Mouse (Mus musculus): ENCODE measurements around the gene Nyap2. TPM values are rescaled to one million over a fixed set of nuclear protein-coding genes. Genes with fewer than 3 reads are reported as not detected.
"Not testable (repeated sequence)": the region's sequence is repeated elsewhere in the genome, so short reads cannot be mapped to it uniquely, and the experiment has no call there.

Gene Nyap2
- polyA plus RNA-seq, 1 experiment from 2014 or later, result 23.4 TPM

DNA sequence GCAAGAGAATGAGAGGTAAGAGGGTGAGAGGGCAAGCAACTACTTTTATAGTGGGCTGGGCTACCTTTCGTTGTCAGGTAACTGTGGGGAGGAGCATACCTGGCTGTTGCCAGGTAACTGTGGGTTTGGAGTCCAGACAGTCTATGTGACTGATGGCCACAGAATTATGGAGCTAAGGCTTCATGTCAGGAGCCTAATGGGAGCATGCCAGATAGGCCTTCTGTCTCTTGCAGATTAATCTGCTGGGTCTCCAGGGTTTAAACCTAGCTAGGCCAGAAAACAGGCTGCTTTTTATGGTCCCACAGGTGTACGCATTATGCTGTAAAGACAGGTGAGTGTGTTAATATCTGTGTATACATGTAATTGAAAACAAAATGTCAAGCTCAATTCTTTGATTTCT lies 132.8 kb downstream of the Nyap2 start:
- Histone ChIP-seq H3K4me1 (no peaks in the 10 kb centered on the region), H3K4me2 (no peak overlapping the region), H3K27ac (replicated peaks) (no peak overlapping the region), H3K9ac (replicated peaks) (no peak overlapping the region), H3K36me3 (no peaks in the 10 kb centered on the region), H3K4me3 (replicated peaks) (no peak overlapping the region), H3K9me3 (replicated peaks) (no peaks in the 10 kb centered on the region), H3K27me3 (replicated peaks) (no peaks in the 10 kb centered on the region)
- 88% methylated on average over 2 of the region's 2 CpGs for WGBS
- no peak for ATAC-seq (ENCODE audit: low FRiP score)

DNA sequence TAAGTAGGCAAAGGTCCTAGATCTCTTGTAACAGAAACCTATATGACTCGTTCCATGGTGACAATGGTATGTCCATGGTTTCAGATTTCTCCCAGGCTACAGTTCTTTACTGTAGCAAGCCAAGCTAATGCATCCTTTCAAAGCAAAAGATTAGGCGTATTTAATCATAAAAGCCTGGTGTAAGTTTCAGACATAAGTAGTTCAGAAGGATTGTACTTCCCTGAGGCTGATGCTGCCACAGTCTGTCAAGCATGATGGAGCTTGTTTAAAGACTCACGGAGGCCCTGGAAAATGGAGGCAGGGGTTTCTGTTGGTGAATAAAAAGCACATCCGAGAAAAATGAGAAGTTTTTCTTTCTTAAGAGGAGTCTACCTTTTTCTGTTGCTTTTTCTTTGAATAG lies 134.7 kb downstream of the Nyap2 start:
- Histone ChIP-seq H3K27ac (replicated peaks) (no peak overlapping the region), H3K4me2 (no peak overlapping the region), H3K36me3 (no peaks in the 10 kb centered on the region), H3K9ac (replicated peaks) (no peak overlapping the region), H3K27me3 (replicated peaks) (no peaks in the 10 kb centered on the region), H3K4me3 (replicated peaks) (no peak overlapping the region), H3K4me1 (no peaks in the 10 kb centered on the region), H3K9me3 (replicated peaks) (no peaks in the 10 kb centered on the region)
- WGBS, result 78% methylated on average over 4 of the region's 4 CpGs
- ATAC-seq (ENCODE audit: low FRiP score), result no peak

DNA sequence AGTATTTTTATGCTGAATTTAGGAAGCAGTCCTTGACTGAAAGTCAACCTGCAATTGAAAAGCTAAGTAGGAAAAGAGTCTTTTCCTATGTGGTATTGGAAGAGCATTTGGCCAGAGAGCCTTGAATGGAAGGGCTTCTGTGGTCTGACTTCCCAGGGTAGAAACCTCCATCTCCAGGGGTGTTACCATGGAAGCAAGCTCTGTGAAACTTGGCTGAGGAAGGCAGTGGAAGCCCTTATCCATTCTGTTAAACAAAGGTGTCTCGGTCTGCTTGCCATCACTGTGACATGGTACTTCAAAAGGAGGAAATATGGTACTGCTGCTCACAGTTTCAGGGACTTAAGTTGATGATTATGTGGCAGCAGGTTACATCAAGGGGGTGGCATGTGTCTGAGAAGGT lies 143.0 kb downstream of the Nyap2 start:
- Histone ChIP-seq H3K4me2 (no peak overlapping the region), H3K9me3 (replicated peaks) (no peaks in the 10 kb centered on the region), H3K36me3 (no peaks in the 10 kb centered on the region), H3K27me3 (replicated peaks) (no peaks in the 10 kb centered on the region), H3K4me3 (replicated peaks) (no peak overlapping the region), H3K4me1 (no peaks in the 10 kb centered on the region), H3K27ac (replicated peaks) (no peak overlapping the region), H3K9ac (replicated peaks) (no peak overlapping the region)
- WGBS, result 47% methylated on average over 1 of the region's 1 CpGs
- ATAC-seq (ENCODE audit: low FRiP score), result peak; percentile 63; the same call in 1 of the 2 replicates

DNA sequence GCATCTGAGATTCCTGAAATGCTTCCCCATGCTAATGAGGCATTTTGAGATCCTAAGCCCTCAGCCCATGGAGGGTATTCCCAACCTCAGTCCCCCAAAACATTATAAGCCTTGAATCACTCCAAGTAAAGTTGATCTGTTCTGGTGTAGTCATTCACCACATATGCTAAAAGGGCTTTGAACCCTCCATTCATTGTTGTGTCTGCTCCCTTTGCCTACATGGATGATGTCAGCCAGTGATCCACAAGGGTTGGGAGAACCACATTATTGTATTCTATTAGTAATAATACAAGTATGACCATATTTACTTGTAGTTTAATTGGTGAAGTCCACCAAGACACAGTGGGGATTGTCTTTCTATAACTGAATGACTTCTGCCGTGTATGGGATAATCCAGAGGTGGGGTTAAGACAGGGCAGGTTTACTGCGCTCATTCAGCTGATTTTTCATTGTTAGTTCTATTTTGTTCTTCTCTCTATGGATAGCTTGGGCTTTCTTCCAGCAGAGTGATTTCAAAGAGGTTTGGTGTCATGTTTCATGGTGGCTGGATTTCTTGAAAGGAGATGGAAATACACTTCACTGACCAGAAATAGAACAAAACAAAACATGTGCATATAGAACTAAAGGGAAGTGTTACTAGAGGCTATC lies 155.1 kb downstream of the Nyap2 start:
- no peak overlapping the region for H3K4me2 ChIP-seq
- no peak for ATAC-seq (ENCODE audit: low FRiP score)
- 13% methylated on average over 2 of the region's 2 CpGs for WGBS

DNA sequence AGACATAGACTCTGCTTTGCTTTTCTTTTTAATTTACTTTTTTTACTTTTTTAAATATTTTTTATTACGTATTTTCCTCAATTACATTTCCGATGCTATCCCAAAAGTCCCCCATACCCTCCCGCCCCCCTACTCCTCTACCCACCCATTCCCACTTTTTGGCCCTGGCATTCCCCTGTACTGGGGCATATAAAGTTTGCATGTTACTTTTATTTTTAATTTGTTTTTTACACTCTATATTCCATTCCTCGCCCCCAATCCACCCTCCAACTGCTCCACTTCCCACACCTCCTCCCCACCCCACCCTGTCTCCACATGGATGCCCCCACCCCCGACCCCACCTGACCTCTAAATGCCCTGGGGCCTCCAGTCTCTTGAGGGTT lies 155.6 kb downstream of the Nyap2 start:
- ATAC-seq (ENCODE audit: low FRiP score); H3K9me3 ChIP-seq (replicated peaks); H3K4me3 ChIP-seq (replicated peaks); H3K9ac ChIP-seq (replicated peaks); H3K27ac ChIP-seq (replicated peaks); H3K4me1 ChIP-seq; H3K27me3 ChIP-seq (replicated peaks); H3K4me2 ChIP-seq; H3K36me3 ChIP-seq: not testable (repeated sequence)
- WGBS, result 63% methylated on average over 5 of the region's 5 CpGs

More for the DNA sequence above, 155.1 kb downstream of the Nyap2 start:
- Histone ChIP-seq H3K9me3 (replicated peaks) (no peaks in the 10 kb centered on the region), H3K27me3 (replicated peaks) (no peaks in the 10 kb centered on the region), H3K9ac (replicated peaks) (no peak overlapping the region), H3K36me3 (no peaks in the 10 kb centered on the region), H3K27ac (replicated peaks) (no peak overlapping the region), H3K4me3 (replicated peaks) (no peak overlapping the region), H3K4me1 (no peaks in the 10 kb centered on the region)

- Histone ChIP-seq H3K4me1 (no peaks in the 10 kb centered on the region), H3K4me3 (replicated peaks) (no peak overlapping the region), H3K4me2 (no peak overlapping the region), H3K36me3 (peaks cover 3% of the 10 kb centered on the region; the same call in 1 of the 2 replicates), H3K9ac (replicated peaks) (no peak overlapping the region), H3K9me3 (replicated peaks) (no peaks in the 10 kb centered on the region), H3K27ac (replicated peaks) (peak overlapping the region; percentile 45; the same call in 1 of the 2 replicates), H3K27me3 (replicated peaks) (no peaks in the 10 kb centered on the region)
- WGBS, result 63% methylated on average over 3 of the region's 3 CpGs
- peak; percentile 46; the same call in 1 of the 2 replicates for ATAC-seq (ENCODE audit: low FRiP score)
These were observed 171.9 kb downstream of the Nyap2 start for GRCm38 (mm10) chr1:81248447-81249205.

DNA sequence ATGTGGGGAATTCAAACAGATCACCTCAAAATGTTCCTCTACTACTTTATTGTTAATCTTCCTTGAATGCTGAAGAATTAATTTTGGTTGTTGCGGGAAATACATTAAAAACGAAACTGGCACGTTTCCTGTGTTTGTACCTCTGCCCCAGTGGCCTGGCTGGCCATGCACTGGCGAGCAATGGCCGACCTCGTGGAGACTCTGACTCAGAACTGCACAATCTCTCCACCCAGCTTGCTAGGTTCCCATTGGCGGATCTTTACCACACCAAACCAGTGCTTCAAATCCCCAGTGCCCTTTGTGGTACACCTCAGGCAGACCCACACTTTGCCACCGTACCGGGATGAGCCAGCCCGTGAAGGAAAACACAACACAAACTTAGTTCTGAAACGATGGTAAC lies 173.3 kb downstream of the Nyap2 start:
- H3K9ac ChIP-seq (replicated peaks), result no peak overlapping the region
- peaks cover 3% of the 10 kb centered on the region; the same call in 1 of the 2 replicates for H3K36me3 ChIP-seq
- H3K27me3 ChIP-seq (replicated peaks), result no peaks in the 10 kb centered on the region
- no peak overlapping the region for H3K4me2 ChIP-seq
- WGBS, result 95% methylated on average over 11 of the region's 11 CpGs
- no peak overlapping the region for H3K27ac ChIP-seq (replicated peaks)
- H3K4me1 ChIP-seq, result no peaks in the 10 kb centered on the region
- no peaks in the 10 kb centered on the region for H3K9me3 ChIP-seq (replicated peaks)
- no peak overlapping the region for H3K4me3 ChIP-seq (replicated peaks)
- ATAC-seq (ENCODE audit: low FRiP score), result no peak

DNA sequence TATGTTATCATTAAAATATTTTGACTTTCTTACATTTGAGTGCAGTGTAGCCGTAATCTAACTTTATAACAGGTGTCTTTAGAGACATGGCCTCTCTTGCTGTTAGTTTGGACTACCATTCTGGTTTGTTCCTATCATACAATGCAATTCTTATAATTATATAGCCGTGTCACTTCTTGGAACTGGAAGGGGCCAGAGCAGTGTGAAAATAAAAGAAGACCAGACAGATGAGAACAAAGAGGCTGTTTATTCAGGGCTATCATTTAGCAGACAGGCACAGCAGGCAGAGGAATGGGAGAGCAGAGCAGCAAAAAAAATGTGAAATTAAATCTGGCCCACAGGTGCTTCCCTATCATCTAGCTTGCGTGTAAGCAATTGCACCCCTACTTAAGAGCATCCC lies 189.7 kb downstream of the Nyap2 start:
- no peak overlapping the region for H3K27ac ChIP-seq (replicated peaks)

DNA sequence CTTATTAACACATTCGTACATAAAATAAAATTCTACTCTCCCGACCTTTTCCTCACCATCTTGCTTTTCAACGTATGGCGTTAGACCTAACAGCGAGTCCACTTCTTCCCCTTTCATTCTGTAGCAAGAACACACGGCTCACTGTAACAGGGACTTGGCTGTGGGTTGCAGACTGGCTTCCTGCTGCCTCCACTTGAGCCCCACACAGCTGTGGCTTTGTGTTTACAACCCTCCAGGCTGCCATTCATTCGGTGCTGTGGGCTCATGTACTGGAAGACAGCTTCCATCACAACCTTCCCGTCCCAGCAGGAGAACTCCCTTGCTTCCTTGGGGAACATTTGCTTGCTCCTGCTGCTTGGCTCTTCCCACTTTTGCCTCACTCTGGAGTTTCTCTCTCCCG lies 204.2 kb downstream of the Nyap2 start:
- Histone ChIP-seq H3K27ac (replicated peaks) (no peak overlapping the region; the same call in 1 of the 2 replicates), H3K36me3 (no peaks in the 10 kb centered on the region), H3K4me3 (replicated peaks) (no peak overlapping the region), H3K27me3 (replicated peaks) (no peaks in the 10 kb centered on the region), H3K9ac (replicated peaks) (no peak overlapping the region), H3K4me2 (no peak overlapping the region), H3K4me1 (peaks cover 5% of the 10 kb centered on the region), H3K9me3 (replicated peaks) (no peaks in the 10 kb centered on the region)
- ATAC-seq (ENCODE audit: low FRiP score), result peak; percentile 64
- 39% methylated on average over 9 of the region's 9 CpGs for WGBS

More for the DNA sequence above, 189.7 kb downstream of the Nyap2 start:
- ATAC-seq (ENCODE audit: low FRiP score), result no peak
- peaks cover 7% of the 10 kb centered on the region; the same call in 1 of the 2 replicates for H3K36me3 ChIP-seq
- no peaks in the 10 kb centered on the region for H3K27me3 ChIP-seq (replicated peaks)
- no peaks in the 10 kb centered on the region for H3K9me3 ChIP-seq (replicated peaks)
- H3K4me2 ChIP-seq, result no peak overlapping the region
- H3K9ac ChIP-seq (replicated peaks), result no peak overlapping the region
- H3K4me3 ChIP-seq (replicated peaks), result no peak overlapping the region
- H3K4me1 ChIP-seq, result no peaks in the 10 kb centered on the region
- WGBS, result 38% methylated on average over 3 of the region's 3 CpGs

GRCm38 (mm10) chr1:81285633-81286032 lies 208.9 kb downstream of the Nyap2 start:
- no peak overlapping the region for H3K4me2 ChIP-seq
- ATAC-seq (ENCODE audit: low FRiP score), result no peak
- H3K9ac ChIP-seq (replicated peaks), result no peak overlapping the region
- H3K27me3 ChIP-seq (replicated peaks), result no peaks in the 10 kb centered on the region
- 53% methylated on average over 3 of the region's 3 CpGs for WGBS
- no peak overlapping the region for H3K4me3 ChIP-seq (replicated peaks)
- H3K36me3 ChIP-seq, result no peaks in the 10 kb centered on the region
- H3K9me3 ChIP-seq (replicated peaks), result no peaks in the 10 kb centered on the region
- peaks cover 5% of the 10 kb centered on the region for H3K4me1 ChIP-seq
- no peak overlapping the region for H3K27ac ChIP-seq (replicated peaks)

DNA sequence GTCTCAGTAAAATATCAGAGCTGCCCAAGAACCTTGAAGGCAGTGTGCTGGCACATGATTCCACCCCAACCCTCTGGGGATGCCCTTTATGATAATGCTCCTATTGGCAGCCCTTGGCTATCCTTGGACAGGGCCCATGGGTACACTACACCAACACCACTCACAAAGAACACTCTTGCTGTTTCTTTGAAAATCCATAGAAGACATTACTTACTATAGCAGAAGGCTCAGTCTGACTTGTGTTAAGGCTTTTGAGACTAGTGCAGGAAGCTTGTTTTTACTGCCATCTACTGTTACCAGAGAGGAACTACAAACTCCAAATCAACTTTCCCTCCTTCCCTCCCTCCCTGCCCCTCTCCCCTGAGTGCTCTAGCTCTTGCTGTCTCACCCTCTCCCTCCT lies 210.3 kb downstream of the Nyap2 start:
- ATAC-seq (ENCODE audit: low FRiP score), result peak; percentile 83
- 0 out of 2 replicates have a peak overlapping the region, but pooled peaks have one; percentile 33 for H3K27ac ChIP-seq (replicated peaks)

GRCm38 (mm10) chr1:81300735-81301134 lies 224.0 kb downstream of the Nyap2 start:
- Histone ChIP-seq H3K9me3 (replicated peaks) (no peaks in the 10 kb centered on the region), H3K27me3 (replicated peaks) (no peaks in the 10 kb centered on the region), H3K9ac (replicated peaks) (no peak overlapping the region), H3K4me3 (replicated peaks) (no peak overlapping the region), H3K36me3 (no peaks in the 10 kb centered on the region; the same call in 1 of the 2 replicates), H3K27ac (replicated peaks) (no peak overlapping the region), H3K4me1 (0 out of 2 replicates have a peak, but pooled peaks cover 4% of the 10 kb centered on the region), H3K4me2 (no peak overlapping the region)
- peak; percentile 74 for ATAC-seq (ENCODE audit: low FRiP score)
- 57% methylated on average over 4 of the region's 4 CpGs for WGBS

More for the DNA sequence above, 210.3 kb downstream of the Nyap2 start:
- Histone ChIP-seq H3K27me3 (replicated peaks) (no peaks in the 10 kb centered on the region), H3K9me3 (replicated peaks) (no peaks in the 10 kb centered on the region), H3K4me2 (no peak overlapping the region), H3K36me3 (no peaks in the 10 kb centered on the region), H3K9ac (replicated peaks) (no peak overlapping the region), H3K4me1 (no peaks in the 10 kb centered on the region), H3K4me3 (replicated peaks) (no peak overlapping the region)
